Mouse (Mus musculus): ENCODE measurements around the gene Ccdc73. TPM values are rescaled to one million over a fixed set of nuclear protein-coding genes. Genes with fewer than 3 reads are reported as not detected.

Gene Ccdc73
- polyA plus RNA-seq, 1 experiment from 2014 or later = 4.7 TPM

GRCm38 (mm10) chr2:105035985-105036384 is 168.4 kb downstream of the Ccdc73 start:
- H3K4me1 ChIP-seq (ENCODE audit: insufficient read depth, low read length) = peaks cover 24% of the 10 kb centered on the region
- H3K9me3 ChIP-seq (ENCODE audit: low read length) = no peaks in the 10 kb centered on the region
- 15% methylated on average over 11 of the region's 11 CpGs for WGBS
- peak; percentile 77; the same call in 1 of the 2 replicates for ATAC-seq (ENCODE audit: low FRiP score, low TSS enrichment)
- H3K9ac ChIP-seq (replicated peaks; ENCODE audit: low read length) = no peak overlapping the region
- no peaks in the 10 kb centered on the region for H3K36me3 ChIP-seq (ENCODE audit: insufficient read depth, low read length)
- no peak overlapping the region for H3K4me3 ChIP-seq (ENCODE audit: low read length)
- H3K27ac ChIP-seq (ENCODE audit: low read length) = peak overlapping the region; percentile 81
- peak overlapping the region; percentile 4; the same call in 1 of the 2 replicates for H3K4me2 ChIP-seq (replicated peaks; ENCODE audit: low read depth, low read length)
- no peaks in the 10 kb centered on the region for H3K27me3 ChIP-seq (ENCODE audit: insufficient read depth, low read length)

- peak overlapping the region; percentile 4; the same call in 1 of the 2 replicates for H3K4me2 ChIP-seq (replicated peaks; ENCODE audit: low read depth, low read length)
- H3K4me3 ChIP-seq (ENCODE audit: low read length) = no peak overlapping the region
- 22% methylated on average over 11 of the region's 11 CpGs for WGBS
- H3K4me1 ChIP-seq (ENCODE audit: insufficient read depth, low read length) = peaks cover 24% of the 10 kb centered on the region
- H3K9me3 ChIP-seq (ENCODE audit: low read length) = no peaks in the 10 kb centered on the region
- ATAC-seq (ENCODE audit: low FRiP score, low TSS enrichment) = no peak; the same call in 1 of the 2 replicates
- no peaks in the 10 kb centered on the region for H3K27me3 ChIP-seq (ENCODE audit: insufficient read depth, low read length)
- H3K27ac ChIP-seq (ENCODE audit: low read length) = peak overlapping the region; percentile 66
- no peaks in the 10 kb centered on the region for H3K36me3 ChIP-seq (ENCODE audit: insufficient read depth, low read length)
- no peak overlapping the region for H3K9ac ChIP-seq (replicated peaks; ENCODE audit: low read length)
Measured at GRCm38 (mm10) chr2:105036401-105037070, 168.9 kb downstream of the Ccdc73 start.

DNA sequence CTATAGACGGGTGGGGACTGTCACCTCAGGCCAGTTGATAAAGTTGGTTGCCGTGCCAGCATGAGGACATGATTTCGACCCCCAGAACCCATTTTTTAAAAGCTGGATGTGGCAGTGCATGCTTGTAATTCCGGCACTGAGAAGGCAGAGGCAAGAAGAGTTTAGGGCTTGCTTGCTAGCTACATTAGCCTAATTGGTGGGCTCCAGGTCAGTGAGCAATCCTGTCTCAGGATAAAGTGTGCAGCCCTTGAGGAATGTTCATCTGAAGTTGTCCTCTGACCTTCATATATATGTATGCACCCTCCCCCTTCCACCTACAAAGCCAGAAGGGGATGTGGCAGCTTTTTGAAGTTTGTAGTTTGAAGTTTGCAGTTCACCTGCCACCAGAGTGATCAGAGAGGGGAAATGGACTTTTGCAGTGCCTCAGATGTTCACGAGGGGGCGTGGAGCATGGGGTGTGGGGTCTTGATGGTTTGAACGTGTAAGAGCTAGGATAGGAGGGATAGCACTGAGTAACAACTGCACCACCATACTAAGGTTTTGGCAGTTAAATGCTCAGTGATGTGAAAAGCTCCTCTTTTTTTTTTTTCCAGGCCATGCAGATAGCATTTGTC is 170.5 kb downstream of the Ccdc73 start:
- no peak for ATAC-seq (ENCODE audit: low FRiP score, low TSS enrichment)
- no peaks in the 10 kb centered on the region for H3K27me3 ChIP-seq (ENCODE audit: insufficient read depth, low read length)
- 60% methylated on average over 7 of the region's 7 CpGs for WGBS
- H3K4me1 ChIP-seq (ENCODE audit: insufficient read depth, low read length) = peaks cover 29% of the 10 kb centered on the region
- H3K9me3 ChIP-seq (ENCODE audit: low read length) = no peaks in the 10 kb centered on the region
- no peaks in the 10 kb centered on the region for H3K36me3 ChIP-seq (ENCODE audit: insufficient read depth, low read length)
- H3K9ac ChIP-seq (replicated peaks; ENCODE audit: low read length) = no peak overlapping the region
- H3K4me3 ChIP-seq (ENCODE audit: low read length) = no peak overlapping the region
- no peak overlapping the region for H3K4me2 ChIP-seq (replicated peaks; ENCODE audit: low read depth, low read length)
- H3K27ac ChIP-seq (ENCODE audit: low read length) = no peak overlapping the region

- Histone ChIP-seq H3K9me3 (ENCODE audit: low read length) (no peaks in the 10 kb centered on the region), H3K9ac (replicated peaks; ENCODE audit: low read length) (no peak overlapping the region), H3K27ac (ENCODE audit: low read length) (no peak overlapping the region), H3K4me3 (ENCODE audit: low read length) (no peak overlapping the region), H3K27me3 (ENCODE audit: insufficient read depth, low read length) (no peaks in the 10 kb centered on the region), H3K4me1 (ENCODE audit: insufficient read depth, low read length) (peaks cover 31% of the 10 kb centered on the region), H3K36me3 (ENCODE audit: insufficient read depth, low read length) (no peaks in the 10 kb centered on the region), H3K4me2 (replicated peaks; ENCODE audit: low read depth, low read length) (no peak overlapping the region)
- no peak for ATAC-seq (ENCODE audit: low FRiP score, low TSS enrichment)
- 87% methylated on average over 5 of the region's 5 CpGs for WGBS
Measured at GRCm38 (mm10) chr2:105038879-105039278, 171.3 kb downstream of the Ccdc73 start.

GRCm38 (mm10) chr2:105040859-105041258 is 173.3 kb downstream of the Ccdc73 start:
- Histone ChIP-seq H3K4me3 (ENCODE audit: low read length) (no peak overlapping the region), H3K36me3 (ENCODE audit: insufficient read depth, low read length) (no peaks in the 10 kb centered on the region), H3K27ac (ENCODE audit: low read length) (no peak overlapping the region), H3K4me1 (ENCODE audit: insufficient read depth, low read length) (peaks cover 24% of the 10 kb centered on the region), H3K9me3 (ENCODE audit: low read length) (no peaks in the 10 kb centered on the region), H3K9ac (replicated peaks; ENCODE audit: low read length) (no peak overlapping the region), H3K4me2 (replicated peaks; ENCODE audit: low read depth, low read length) (no peak overlapping the region), H3K27me3 (ENCODE audit: insufficient read depth, low read length) (no peaks in the 10 kb centered on the region)
- WGBS = 67% methylated on average over 4 of the region's 4 CpGs
- ATAC-seq (ENCODE audit: low FRiP score, low TSS enrichment) = no peak

DNA sequence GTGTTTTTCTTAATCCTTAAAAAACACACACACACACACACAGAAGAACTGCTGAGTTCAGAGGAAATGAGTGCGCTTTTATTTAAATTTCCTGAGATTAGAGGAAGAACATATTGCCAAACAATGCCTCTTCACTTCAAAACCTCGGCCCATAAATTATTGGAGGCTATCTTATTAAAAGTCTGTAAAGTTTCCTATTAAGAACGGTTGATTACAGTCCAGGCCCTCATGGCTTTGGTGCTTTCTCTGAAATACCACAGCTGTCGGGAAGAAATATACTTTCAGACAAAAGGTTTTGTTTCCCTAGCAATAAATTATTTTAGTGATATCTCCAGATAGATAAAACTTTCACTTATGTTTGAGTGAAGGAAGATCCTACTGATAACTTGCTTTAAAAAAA is 175.5 kb downstream of the Ccdc73 start:
- Histone ChIP-seq H3K27me3 (ENCODE audit: insufficient read depth, low read length) (no peaks in the 10 kb centered on the region), H3K4me1 (ENCODE audit: insufficient read depth, low read length) (peaks cover 6% of the 10 kb centered on the region), H3K27ac (ENCODE audit: low read length) (0 out of 2 replicates have a peak overlapping the region, but pooled peaks have one; percentile 56), H3K36me3 (ENCODE audit: insufficient read depth, low read length) (no peaks in the 10 kb centered on the region), H3K9ac (replicated peaks; ENCODE audit: low read length) (no peak overlapping the region), H3K9me3 (ENCODE audit: low read length) (no peaks in the 10 kb centered on the region), H3K4me2 (replicated peaks; ENCODE audit: low read depth, low read length) (no peak overlapping the region), H3K4me3 (ENCODE audit: low read length) (no peak overlapping the region)
- 21% methylated on average over 4 of the region's 4 CpGs for WGBS
- ATAC-seq (ENCODE audit: low FRiP score, low TSS enrichment) = 0 out of 2 replicates have a peak, but pooled peaks have one; percentile 57

DNA sequence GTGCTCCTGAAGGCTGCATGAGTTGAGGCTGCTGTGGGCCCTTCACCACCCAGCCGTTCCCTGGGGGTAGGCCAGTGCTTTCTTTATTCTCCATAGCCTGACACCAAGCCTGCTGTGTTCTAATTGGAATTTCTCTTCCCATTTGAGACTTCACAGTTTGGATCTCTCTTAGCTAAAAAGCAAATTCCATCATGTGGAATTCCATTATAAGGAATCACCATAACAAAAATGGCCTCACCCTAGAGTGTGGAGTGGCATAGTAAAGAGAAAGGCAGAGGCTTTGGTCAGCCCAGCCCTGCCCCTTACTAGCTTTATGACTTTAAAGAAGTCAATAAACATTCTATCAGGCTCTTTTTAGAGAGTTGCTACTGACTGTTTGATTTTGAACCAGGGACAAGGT is 180.7 kb downstream of the Ccdc73 start:
- Histone ChIP-seq H3K4me3 (ENCODE audit: low read length) (no peak overlapping the region), H3K9ac (replicated peaks; ENCODE audit: low read length) (no peak overlapping the region), H3K4me2 (replicated peaks; ENCODE audit: low read depth, low read length) (no peak overlapping the region), H3K4me1 (ENCODE audit: insufficient read depth, low read length) (no peaks in the 10 kb centered on the region), H3K36me3 (ENCODE audit: insufficient read depth, low read length) (no peaks in the 10 kb centered on the region), H3K9me3 (ENCODE audit: low read length) (no peaks in the 10 kb centered on the region), H3K27ac (ENCODE audit: low read length) (no peak overlapping the region), H3K27me3 (ENCODE audit: insufficient read depth, low read length) (no peaks in the 10 kb centered on the region)
- WGBS = 55% methylated on average over 1 of the region's 1 CpGs
- ATAC-seq (ENCODE audit: low FRiP score, low TSS enrichment) = no peak

- H3K9me3 ChIP-seq (ENCODE audit: low read length) = no peaks in the 10 kb centered on the region
- ATAC-seq (ENCODE audit: low FRiP score, low TSS enrichment) = no peak
- H3K27ac ChIP-seq (ENCODE audit: low read length) = no peak overlapping the region
- no peak overlapping the region for H3K9ac ChIP-seq (replicated peaks; ENCODE audit: low read length)
- no peaks in the 10 kb centered on the region for H3K36me3 ChIP-seq (ENCODE audit: insufficient read depth, low read length)
- no peak overlapping the region for H3K4me3 ChIP-seq (ENCODE audit: low read length)
- 46% methylated on average over 1 of the region's 1 CpGs for WGBS
- no peaks in the 10 kb centered on the region for H3K27me3 ChIP-seq (ENCODE audit: insufficient read depth, low read length)
- no peak overlapping the region for H3K4me2 ChIP-seq (replicated peaks; ENCODE audit: low read depth, low read length)
- H3K4me1 ChIP-seq (ENCODE audit: insufficient read depth, low read length) = peaks cover 4% of the 10 kb centered on the region; the same call in 1 of the 2 replicates
Measured at GRCm38 (mm10) chr2:105055529-105055928, 187.9 kb downstream of the Ccdc73 start.

DNA sequence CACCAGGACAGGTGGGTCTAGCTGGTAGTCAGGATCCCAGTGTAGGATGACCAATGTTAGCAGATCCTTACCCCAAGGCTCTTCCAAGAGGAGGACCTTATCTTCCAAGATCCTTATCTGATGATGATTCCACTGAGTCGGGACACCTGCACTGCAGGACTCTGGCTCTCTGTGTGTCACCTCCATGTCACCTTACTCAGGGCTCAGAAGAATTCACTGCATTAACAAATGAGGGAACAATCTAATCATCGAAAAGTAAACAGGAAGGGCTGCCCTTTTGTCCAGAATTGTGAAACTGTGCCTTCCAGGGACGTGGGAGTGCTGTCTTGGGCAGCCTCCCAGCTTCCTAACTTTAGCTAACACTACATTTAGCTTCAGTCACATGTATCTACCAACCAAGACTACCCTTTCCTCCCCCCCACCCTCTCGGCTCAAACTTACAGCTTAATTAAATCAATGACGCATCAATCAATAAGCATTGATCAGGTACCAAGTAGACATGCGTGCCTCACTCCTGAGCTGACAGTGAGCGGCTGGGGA is 191.0 kb downstream of the Ccdc73 start:
- Histone ChIP-seq H3K4me1 (ENCODE audit: insufficient read depth, low read length) (peaks cover 7% of the 10 kb centered on the region; the same call in 1 of the 2 replicates), H3K27me3 (ENCODE audit: insufficient read depth, low read length) (no peaks in the 10 kb centered on the region), H3K4me3 (ENCODE audit: low read length) (no peak overlapping the region), H3K27ac (ENCODE audit: low read length) (no peak overlapping the region), H3K9ac (replicated peaks; ENCODE audit: low read length) (no peak overlapping the region), H3K4me2 (replicated peaks; ENCODE audit: low read depth, low read length) (no peak overlapping the region), H3K9me3 (ENCODE audit: low read length) (no peaks in the 10 kb centered on the region), H3K36me3 (ENCODE audit: insufficient read depth, low read length) (no peaks in the 10 kb centered on the region)
- no peak for ATAC-seq (ENCODE audit: low FRiP score, low TSS enrichment)
- WGBS = 51% methylated on average over 7 of the region's 7 CpGs

Measured in kidney, embryonic 16.5 days (tissue).